Mouse (Mus musculus): Measurements from ENCODE around the gene Ssrp1. TPM values are rescaled to one million over a fixed set of nuclear protein-coding genes. Genes with fewer than 3 reads are reported as not detected.

The Ssrp1 gene
- total RNA-seq, 2 experiments from 2014 or later: 34.0 to 44.2 TPM

DNA sequence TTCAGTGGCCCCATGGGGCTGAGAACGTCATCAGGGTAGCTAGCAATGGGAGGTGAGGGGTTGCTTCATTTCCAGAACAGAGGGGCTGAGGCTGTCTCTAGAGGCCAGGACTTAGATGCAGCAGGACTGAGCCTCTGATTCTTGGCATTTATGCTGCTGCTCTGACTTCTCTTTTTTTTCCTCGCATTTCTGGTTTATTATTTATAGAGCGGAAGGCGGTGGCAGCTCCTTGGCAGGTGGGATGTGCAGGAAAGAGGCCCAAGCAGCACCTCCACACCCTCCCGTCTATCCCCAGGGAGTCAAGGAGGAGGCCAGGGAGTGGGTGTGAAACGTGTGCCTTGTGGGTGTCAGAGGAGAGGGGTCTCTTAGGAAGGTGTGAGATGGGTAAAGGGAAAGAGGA, 6.0 kb upstream of the Ssrp1 start:
- DNase-seq: no peak
- intact Hi-C loops (cut with DNase I; ENCODE audit: low total_unique reads): no loop called here

DNA sequence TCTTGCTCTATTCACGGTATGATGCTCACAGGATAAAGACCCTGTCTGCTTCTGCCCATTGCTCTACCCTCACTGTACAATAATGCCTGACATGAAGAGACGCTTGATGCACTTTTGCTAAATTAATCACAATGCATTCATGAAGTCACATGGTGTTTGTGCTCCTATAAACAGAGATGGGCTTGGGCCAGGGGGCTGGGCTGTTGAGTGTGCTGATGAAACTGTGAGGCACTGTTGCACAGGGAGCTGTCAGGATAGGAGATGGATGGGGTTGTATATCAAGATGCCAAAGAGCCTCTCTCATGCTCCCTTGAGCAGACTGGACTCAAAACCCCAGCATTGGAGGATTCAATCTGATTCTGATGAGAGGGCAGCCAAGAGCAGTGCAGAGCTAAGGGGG, 3.9 kb upstream of the Ssrp1 start:
- intact Hi-C loops (cut with DNase I; ENCODE audit: low total_unique reads): no loop called here
- DNase-seq: no peak

DNA sequence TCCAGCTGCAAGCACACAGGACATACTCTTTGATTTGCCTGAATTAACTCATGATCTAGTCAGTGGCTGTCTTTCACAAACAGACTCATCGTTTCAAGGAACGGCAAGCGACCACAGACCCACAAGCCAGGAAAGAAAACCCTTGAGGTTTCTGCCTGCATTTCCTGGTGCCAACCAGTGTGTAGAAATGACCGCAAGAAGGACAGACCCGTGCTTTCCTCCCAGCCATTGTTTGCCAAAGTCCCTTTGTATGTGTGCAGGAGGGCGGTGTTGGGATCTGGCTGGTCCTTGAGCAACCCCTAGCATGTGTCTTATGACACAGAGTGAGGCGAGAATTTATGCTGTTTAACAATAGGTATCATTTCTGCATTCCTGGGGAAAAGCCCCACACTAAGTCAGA, 2.9 kb upstream of the Ssrp1 start:
- intact Hi-C loops (cut with DNase I; ENCODE audit: low total_unique reads): no loop called here

DNA sequence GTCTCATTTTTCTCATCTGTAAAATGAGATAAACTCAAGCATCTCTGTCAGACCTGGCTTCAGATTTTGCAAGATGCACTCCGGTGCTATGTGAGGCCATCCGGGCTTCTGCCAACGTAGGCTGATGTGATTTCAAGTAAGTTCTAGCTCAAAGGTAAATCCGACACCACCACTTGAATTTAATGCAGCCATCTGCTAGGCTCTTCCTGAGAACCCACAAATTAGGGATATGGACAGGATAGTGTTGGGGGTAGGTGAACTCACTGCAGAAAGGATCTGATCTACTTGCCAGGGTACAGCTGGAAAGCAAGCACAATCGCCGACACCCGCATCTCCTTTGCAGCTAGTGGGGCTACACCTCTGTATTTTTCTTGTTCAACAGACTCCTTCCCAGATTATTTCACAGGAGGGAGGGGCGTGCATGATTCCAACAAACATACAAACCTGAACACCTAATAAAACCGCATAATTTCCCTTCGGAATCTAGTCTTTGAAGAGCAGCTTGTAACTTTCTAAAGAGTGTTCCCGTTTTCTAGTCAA, 457 bp upstream of the Ssrp1 start:
- intact Hi-C loops (cut with DNase I; ENCODE audit: low total_unique reads): no loop called here
- DNase-seq: no peak

More for the DNA sequence above, 2.9 kb upstream of the Ssrp1 start:
- no peak for DNase-seq

DNA sequence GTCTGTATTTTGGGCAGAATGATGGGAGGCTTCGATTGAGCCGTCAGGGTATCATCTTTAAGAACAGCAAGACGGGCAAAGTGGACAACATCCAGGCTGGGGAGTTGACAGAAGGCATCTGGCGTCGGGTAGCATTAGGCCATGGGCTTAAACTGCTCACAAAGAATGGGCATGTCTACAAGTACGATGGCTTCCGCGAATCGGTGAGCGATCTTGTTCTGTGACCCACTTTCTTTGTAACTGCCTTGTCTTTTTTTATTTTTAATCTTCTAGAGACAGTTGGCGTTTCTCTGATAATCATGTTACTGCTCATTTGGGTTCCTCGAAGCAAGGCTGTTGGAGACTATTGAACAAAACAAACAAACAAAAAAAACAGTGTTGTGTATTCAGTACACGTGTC, 1.3 kb downstream of the Ssrp1 start:
- intact Hi-C loops (cut with DNase I; ENCODE audit: low total_unique reads): no loop called here

DNA sequence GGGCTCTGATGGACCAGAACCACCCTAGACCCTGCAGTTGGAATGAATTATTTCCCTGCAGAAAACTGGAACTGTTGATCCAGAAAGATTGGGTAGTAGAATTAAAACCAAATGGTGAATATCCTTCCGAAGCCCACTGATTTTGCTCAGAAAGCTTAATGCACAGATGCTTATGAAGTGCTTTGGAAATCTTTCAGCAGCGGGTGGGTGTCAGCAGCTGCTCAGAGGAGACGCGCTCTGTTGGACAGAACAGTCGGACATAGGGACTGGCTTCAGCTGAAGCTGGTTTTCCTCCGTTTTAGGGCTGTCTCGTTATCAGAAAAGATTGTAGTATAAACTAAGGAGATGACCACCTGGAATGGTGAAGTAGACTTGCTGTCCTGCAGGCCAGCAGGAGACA, 6.6 kb downstream of the Ssrp1 start:
- intact Hi-C loops (cut with DNase I; ENCODE audit: low total_unique reads): no loop called here
- DNase-seq: no peak

More for the DNA sequence above, 1.3 kb downstream of the Ssrp1 start:
- no peak for DNase-seq

DNA sequence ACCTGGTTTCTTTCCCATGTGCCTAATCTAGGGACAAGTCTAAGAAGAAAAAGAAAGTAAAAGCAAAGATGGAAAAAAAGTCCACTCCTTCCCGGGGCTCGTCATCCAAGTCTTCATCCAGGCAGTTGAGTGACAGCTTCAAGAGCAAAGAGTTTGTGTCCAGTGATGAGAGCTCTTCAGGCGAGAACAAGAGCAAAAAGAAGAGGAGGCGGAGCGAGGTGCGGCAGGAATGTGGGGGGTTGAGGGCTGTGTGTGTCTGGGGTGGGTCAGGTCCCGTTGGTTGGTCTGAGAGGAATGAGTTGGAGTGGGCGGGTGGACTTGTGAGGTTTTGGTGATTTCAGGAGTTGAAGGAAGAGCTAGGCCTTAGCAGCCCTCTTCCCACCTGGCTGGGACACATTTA, 9.2 kb downstream of the Ssrp1 start:
- DNase-seq: no peak
- intact Hi-C loops (cut with DNase I; ENCODE audit: low total_unique reads): no loop called here

DNA sequence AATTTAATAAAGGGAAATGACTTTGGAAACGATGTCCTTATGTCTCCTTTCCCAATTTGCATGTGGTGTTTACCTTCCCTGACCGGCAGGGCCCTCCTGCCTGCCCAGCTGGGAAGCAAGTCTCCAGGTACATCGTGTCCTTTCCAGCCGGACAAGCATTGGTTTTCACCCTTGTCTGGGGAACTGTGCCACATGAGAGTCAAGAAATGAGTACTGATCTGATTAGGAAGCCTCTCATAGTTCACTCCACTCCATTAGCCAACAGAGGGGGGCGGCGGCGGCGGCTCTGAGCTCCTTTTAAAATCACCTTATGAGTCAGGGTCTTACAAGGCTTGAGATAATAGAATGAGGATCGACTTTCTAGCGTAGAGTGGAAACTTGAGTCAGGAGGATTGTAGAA, 10.0 kb downstream of the Ssrp1 start:
- intact Hi-C loops (cut with DNase I; ENCODE audit: low total_unique reads): no loop called here
- DNase-seq: no peak

DNA sequence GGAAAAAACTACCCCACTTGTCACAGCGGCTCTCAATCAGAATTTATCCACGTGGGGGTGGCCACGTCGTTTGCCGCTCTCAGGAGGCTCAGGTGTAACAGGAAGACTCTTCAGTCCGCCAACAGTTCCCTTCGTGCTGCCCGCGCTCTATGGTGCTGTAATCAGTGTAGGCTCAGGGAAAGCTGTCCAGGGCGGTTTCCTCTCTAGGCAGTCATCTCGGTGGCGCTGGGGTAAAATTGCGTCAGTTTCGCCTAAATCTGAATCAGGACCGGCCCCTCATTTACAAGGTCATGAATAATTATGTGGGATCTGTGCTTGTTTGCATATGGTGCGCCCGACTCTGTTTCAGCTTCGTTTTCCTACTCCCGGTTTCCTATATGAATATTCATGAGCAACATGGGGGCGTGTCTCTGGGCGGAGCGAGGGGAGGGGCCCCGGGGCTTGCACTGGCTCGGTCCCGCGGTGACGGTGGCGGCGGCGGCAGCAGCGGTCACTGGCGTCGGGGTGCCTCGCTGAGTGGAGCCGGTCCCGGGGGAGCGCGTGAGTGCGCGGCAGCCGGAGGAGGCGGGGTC, 10.6 kb downstream of the Ssrp1 start, which contains the start of gene Tnks1bp1:
Gene Tnks1bp1 (plus strand): TSS at position 427 of the 572 bp plus-strand sequence.
- intact Hi-C loops (cut with DNase I; ENCODE audit: low total_unique reads): no loop called here
- DNase-seq: peak; percentile 97

DNA sequence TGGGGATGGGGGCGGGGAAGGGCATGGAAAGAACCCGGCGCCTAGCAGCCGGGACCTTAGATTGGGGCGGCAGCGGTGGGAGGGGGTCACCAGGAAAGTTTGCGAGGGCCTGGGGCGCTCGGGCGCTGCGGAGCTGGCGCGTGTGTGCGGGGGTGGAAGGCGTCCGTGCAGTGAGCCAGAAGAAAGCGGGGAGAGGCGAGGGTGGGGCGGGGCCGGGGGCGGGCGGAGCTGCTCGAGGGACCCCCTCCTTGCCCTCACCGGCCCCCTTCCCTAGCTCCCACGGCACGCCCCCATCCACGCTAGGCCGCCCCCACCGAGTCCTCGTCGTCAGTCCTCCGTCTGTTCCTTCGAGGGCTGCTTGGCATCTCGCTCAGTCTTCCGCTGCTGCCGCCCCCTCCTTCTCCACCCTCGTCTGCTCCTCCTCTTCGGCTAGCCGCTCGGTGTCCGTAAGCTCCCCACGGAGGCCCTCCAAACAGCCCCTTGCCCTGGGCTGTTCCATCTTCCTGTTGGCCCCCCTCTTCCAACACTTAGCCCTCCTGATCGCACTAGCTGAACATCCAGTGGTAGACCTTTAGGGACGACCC, 11.2 kb downstream of the Ssrp1 start:
- intact Hi-C loops (cut with DNase I; ENCODE audit: low total_unique reads): no loop called here
- DNase-seq: peak; percentile 88

DNA sequence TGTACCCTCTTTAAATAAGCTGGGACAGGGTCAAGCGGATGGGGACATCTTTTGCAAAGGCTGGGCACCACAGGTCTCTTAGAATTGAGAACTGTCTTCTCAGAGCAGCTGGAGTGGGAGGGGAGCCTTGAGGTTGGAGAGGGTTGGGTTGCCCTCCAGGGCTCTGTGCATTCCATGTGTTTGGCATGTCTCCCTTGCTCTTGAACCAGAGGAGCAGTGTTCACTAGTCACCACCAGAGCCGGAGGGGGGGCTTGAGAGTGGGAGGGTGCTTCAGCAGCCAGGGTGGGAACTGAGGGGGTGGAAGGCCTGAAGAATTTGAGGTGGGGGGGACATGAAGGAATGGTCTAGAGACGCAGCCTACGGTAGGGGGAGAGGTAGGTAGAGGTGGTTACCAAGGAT, 12.2 kb downstream of the Ssrp1 start:
- intact Hi-C loops (cut with DNase I; ENCODE audit: low total_unique reads): no loop called here
- DNase-seq: peak; percentile 42

DNA sequence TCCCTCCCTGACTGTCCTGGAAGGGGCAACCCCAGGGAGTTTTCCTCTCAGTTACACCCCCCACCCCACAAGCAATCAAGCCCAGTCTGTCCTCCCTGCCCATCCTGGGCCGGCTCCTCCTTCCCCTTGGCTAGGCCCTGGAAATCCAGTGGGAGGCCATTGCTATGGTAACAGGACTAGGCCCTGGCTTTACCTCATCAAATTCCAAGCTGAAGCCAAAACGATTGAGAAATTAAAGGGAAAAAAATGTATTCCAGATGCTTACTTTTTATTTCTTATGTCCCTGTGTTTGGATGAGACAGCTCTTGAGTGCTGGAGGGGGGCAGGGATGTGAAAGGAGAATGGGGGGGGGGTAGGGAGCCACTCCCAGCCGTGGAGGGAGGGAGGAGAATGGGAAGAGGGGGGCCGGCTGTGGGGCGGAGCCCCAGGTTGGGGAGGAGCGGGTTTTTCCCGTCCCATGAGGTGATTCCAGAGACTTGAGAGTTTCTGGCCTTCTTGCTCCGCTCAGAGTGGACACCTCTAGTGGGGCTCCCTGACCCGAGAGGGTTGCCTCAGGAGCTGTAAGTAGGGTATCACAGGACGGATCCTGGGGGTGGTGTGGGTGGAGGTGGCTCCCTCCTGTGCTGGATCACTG, 13.1 kb downstream of the Ssrp1 start:
- DNase-seq: peak; percentile 82
- intact Hi-C loops (cut with DNase I; ENCODE audit: low total_unique reads): no loop called here

DNA sequence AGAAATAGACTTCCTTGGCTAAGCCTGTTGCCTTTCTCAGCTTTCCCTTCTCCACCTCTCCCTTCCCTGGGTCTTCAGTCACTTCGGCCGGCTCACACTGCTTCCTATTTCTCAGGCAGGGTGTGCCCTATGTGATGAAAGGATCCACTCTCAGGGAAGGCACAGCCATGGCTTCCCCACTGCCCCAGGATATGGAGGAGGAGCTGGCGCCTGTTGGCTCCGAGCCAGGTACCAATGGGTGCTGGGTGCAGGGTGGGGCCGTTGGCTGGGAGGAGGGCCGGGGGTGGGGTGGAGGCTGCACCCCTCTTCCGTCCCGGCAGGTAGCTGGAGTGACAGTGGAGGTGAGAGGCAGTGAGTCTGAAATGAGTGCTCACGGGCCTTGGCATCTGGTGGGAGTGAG, 13.7 kb downstream of the Ssrp1 start:
- peak; percentile 42 for DNase-seq
- intact Hi-C loops (cut with DNase I; ENCODE audit: low total_unique reads): no loop called here

DNA sequence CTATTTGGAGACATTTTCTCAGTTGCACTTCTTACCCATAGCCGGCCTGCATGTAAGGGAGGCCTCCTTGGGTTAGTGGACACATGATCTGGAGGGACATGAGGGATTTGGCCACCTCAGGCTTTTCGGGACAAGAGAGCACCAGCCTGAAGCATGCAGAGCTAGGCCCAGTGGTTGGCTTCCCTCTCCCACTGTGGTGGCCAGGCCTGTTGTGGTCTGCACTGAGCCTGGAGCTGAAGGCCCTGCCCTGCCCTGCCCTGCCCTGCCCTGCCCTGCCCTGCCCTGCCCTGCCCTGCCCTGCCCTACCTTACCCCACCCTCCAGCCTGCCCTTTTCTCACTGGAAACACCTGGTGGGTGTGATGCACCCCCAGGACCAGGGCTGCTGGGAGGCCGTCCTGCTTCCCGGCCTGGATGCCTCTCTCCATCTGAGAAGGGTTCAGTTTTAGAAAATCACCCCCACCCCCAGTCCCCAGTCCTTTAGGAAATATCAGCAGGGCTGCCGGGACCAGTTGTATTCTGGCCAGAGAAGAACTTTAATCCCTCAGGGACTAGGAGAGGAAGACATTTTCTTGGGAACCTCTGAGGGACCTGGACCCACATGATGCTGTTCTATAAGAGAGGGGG, 16.3 kb downstream of the Ssrp1 start:
- intact Hi-C loops (cut with DNase I; ENCODE audit: low total_unique reads): no loop called here
- no peak for DNase-seq

DNA sequence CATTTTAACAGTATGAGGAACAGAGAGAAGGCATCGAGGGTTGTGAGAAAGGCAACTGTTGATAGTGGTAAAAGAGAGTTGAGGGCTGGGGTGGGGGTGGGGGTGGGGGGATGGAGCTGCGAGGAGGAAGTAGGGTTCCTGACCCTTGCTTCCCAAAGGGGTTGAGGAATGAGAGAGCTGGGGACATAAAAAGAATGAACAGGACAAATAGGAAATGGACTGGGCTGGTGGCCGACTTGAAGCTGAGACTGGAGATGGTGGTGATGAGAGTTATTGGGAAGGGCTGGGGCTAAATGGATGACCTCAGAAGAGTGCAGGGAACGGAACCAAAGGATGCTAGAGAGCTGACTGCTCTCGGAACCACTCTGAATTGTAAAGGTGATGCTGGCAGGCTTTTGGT, 19.7 kb downstream of the Ssrp1 start:
- intact Hi-C loops (cut with DNase I; ENCODE audit: low total_unique reads): no loop called here
- no peak for DNase-seq

DNA sequence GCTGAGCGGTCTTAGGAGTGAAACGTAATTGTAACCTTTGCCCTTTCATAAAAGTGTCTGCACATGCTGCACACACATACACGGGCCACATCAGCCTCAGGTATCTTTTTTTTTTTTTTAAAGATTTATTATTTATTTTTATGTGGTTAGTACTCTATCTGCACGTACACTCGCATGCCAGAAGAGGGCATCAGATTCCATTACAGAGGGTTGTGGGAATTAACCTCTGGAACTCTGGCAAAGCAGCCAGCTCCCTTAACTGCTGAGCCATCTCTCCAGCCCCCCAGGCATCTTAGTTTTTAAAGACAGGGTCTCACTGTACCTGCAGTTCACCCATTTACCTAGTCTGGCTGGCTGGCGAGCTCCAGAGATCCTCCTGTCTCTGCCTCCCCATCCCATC, 22.6 kb downstream of the Ssrp1 start:
- no peak for DNase-seq
- intact Hi-C loops (cut with DNase I; ENCODE audit: low total_unique reads): no loop called here

DNA sequence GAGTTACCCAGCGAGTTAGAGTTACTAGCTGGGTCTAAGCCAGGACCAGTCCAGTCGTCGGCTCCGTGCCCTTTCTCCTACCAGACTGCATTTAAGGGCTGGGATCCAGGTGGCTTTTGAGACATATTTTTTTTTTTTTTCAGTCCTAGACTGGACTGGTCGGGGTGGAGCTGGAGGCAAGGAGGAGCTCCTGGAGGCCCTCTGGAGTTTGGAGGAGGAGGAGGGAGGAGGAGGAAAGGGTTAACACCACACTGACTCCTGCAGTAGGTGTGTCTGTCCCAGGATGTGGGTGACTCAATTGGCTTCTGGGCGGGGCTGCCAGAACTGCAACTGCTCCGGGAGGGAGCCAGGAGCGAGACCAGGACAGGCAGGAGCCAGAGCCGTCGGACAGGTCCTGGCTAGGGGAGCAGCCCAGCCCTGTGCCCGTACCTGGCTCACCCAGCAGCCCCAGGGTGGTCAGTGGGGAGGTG, 23.6 kb downstream of the Ssrp1 start:
- intact Hi-C loops (cut with DNase I; ENCODE audit: low total_unique reads): no loop called here
- peak; percentile 70 for DNase-seq

DNA sequence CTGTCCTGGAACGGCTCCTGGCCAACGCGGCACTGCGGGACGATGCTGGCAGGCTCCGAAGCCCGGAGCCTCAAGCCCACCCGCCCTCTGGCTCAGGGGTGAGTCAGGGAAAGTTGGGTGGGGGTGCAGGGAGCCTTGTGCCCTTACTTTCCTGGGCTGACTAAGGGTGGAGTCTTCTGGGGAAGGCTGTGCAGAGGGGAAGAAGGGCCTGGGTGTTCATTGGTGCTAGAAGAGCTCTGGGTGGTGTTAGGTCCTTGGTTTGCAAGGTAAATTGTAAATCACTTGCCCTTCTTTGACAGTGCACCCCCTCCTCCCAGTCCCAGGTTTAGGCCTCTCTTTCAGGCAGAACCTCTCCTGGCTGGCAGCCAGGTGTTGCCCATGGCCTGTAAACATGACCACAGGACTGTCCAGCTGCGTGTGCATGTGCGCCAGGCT, 24.1 kb downstream of the Ssrp1 start:
- DNase-seq: no peak
- intact Hi-C loops (cut with DNase I; ENCODE audit: low total_unique reads): no loop called here

DNA sequence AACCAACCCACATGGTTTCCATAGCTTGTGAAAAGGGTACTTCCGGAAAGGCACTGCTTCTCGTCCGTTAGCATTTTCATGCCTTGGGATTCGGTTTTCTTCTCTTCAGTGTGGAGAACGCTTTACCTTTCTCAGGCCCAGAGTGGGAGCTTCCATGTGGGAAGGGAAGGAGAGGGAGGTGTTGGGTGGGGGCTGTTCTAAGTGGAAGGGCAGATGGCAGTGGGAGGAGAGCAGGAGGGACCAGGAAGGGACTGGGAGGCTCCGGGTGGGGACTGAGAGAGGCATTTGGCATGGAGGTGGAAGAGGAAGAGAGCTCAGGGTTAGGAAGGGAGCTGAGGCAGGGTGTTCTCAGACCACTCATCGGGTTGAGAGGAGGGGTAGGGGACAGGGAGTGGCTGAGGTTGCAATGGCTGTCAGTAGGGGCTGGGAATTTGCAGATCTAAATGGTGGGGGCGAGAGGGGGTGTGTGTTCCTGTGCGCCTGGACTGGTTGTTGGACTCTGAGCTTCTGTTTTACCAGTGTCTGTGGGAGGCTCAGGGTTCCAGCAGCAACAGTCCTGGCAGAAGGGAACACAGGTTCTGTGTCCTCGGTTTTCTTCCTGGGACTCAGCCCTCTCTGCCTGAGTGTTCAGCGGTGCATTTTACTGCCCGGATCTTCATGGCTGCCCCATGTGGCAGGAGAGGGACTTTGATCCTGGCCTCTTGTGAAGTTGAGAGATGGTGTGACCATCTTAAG, 28.3 kb downstream of the Ssrp1 start:
- intact Hi-C loops (cut with DNase I; ENCODE audit: low total_unique reads): no loop called here
- DNase-seq: no peak

DNA sequence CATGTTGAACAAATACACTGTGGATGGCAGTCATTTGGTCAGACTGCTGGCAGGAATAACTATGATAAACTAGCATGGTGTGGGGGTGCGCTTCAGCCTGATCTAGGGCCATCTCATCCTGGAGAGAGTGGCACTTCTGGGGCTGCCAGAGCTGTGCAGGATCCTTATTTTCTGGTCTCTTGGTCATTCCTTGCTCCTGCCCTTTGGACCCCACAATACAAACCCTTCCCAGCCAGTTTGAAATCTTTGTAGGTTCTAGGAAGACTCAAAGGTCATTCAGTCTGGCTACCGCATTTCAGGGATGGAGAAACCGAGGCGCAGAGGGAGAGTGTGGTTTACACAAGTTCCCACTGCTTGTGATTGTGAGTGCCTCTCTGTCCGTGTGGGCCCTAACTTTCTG, 29.9 kb downstream of the Ssrp1 start:
- intact Hi-C loops (cut with DNase I; ENCODE audit: low total_unique reads): no loop called here
- DNase-seq: no peak
